Mouse (Mus musculus): ENCODE data around the gene Nrl. TPM values are rescaled to one million over a fixed set of nuclear protein-coding genes. Genes with fewer than 3 reads are reported as not detected.

Gene Nrl
- total RNA-seq (2015) (not detected in 2 replicates), total RNA-seq (2017) (not detected in 2 replicates)

DNA sequence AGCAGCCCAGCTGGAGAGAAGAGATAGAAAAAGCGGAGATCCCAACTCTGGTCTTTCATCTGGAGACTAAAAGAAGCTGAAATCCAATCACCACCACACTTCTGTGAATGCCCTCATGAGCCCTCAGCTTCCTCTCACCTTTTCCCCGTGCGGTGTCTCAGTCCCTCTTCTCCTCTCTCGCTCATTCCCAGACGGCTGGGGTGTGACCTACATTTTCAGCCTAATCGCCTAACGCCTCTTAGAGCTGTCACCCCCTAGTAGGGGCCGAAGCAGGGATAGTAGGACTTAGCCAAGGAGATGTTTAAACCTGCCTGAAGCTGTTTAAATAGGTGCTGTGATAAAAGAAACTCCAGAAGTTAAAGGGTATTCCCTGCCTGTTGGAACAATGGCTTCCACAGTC is at the start of gene Nrl:
TSS of gene Nrl (minus strand) at position 197 of the 400 bp plus-strand sequence.
- ATAC-seq (replicated peaks; ENCODE audit: poor library complexity) = no peak

DNA sequence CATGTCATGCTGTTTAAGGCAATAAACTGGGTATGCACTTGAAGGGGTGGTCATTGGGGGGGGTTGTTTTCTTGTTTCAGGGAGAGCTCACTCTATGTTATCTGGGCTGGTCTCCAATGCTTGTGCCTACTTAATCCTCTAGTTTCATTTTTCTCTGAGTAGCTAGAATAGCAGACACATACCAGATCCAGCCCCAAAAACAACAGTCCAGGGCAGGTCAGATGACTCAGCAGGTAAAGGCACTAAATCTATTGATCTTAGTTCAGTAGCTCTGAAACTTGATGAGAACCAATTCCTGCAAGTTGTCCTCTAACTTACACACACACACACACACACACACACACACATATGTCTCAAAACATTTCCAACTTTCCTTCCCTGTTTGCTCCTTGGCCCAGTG is 47.0 kb upstream of the Nrl start:
- no peak for ATAC-seq (replicated peaks; ENCODE audit: poor library complexity)

DNA sequence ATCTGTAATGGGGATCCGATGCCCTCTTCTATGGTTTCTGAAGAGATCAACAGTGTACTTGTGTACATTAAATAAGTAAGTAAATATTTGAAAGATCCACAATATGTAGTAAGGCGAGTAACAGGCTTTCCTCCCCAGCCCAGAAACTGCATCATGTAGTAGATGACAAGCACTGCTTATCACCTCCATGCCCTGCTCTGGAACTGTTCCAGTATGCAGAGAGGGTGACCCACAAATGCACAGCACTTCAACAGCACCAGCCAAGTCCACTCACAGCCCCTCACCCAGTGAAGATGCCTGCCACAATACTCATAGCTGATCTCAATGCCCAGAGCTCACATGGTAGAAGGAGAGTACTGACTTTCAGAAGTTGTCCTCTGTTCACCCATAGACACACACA is 45.8 kb upstream of the Nrl start:
- peak; percentile 50; the same call in 1 of the 2 replicates for ATAC-seq (replicated peaks; ENCODE audit: poor library complexity)

DNA sequence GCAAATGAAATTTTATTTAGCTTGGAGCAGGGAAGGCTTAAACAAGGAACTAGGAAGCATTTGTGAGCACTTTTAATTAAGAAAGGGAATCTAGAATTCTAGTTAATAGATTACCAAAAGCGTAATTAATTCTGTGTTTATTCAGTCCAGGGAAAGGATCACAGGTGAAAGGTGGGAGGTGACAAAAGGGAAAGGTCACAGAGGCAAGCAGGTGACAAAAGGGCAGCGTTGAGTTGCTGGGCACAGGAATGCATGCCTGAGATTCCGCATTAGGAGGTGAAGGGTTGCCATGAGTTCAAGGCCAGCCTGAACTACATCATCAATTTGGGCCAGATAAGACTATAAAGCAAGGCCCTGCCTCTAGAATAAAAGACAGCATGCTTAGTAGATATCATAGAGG is 42.7 kb upstream of the Nrl start:
- no peak for ATAC-seq (replicated peaks; ENCODE audit: poor library complexity)

DNA sequence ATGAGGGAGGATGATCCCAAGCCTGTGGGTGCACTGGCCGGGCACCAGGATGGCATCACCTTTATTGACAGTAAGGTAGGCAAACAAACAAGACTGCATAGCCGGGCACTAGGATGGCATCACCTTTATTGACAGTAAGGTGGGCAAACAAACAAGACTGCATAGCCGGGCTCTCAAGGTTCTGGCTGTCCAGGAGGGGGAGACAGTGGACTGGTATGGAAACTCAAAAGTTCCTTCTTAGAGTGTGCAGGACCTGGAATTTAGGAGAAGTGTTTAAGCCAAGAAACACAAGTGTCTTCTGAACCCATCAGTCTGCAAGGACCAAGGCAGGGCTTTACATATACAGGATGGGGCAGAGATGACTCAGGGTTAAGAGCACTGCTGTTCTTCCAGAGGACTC is 41.0 kb upstream of the Nrl start:
- ATAC-seq (replicated peaks; ENCODE audit: poor library complexity) = no peak

DNA sequence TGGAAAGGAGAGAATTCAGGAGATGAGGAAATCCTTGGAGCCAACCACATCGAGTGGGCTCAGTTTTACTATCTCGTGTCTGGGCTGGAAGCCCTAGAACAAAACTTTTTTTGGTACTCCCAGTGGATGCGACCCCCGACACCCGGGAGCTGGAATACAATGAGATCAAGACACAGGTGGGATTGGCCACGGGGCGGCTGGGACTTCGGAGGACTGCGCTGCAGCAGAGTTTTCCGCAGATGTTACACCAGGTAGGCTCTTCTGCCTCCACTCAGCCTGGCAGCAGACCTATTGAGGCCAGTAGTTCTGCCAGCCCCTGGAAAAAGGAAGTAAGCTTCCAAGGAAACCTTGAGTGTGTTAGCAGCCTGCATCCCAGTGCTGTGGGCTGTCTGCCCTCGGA is 38.5 kb upstream of the Nrl start:
- no peak for ATAC-seq (replicated peaks; ENCODE audit: poor library complexity)

DNA sequence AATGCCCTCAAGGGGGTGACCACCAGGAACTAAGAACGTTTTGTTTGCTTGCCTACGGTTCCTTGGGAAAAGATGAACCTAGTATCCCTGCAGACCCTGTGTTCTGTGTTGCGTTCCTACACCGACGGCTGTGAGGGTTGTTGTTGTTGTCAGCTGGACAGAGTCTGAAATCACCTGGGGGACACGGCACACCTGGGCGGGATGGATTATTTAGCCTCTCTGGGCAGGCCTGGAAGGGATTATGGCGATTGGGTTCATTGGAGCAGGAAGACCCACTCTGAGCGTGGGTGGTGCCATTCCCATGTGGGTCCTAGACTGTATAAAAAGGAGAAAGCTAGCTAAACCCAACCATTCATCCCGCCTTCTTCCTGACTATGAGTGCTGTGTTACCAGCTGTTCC is 37.1 kb upstream of the Nrl start:
- no peak for ATAC-seq (replicated peaks; ENCODE audit: poor library complexity)

DNA sequence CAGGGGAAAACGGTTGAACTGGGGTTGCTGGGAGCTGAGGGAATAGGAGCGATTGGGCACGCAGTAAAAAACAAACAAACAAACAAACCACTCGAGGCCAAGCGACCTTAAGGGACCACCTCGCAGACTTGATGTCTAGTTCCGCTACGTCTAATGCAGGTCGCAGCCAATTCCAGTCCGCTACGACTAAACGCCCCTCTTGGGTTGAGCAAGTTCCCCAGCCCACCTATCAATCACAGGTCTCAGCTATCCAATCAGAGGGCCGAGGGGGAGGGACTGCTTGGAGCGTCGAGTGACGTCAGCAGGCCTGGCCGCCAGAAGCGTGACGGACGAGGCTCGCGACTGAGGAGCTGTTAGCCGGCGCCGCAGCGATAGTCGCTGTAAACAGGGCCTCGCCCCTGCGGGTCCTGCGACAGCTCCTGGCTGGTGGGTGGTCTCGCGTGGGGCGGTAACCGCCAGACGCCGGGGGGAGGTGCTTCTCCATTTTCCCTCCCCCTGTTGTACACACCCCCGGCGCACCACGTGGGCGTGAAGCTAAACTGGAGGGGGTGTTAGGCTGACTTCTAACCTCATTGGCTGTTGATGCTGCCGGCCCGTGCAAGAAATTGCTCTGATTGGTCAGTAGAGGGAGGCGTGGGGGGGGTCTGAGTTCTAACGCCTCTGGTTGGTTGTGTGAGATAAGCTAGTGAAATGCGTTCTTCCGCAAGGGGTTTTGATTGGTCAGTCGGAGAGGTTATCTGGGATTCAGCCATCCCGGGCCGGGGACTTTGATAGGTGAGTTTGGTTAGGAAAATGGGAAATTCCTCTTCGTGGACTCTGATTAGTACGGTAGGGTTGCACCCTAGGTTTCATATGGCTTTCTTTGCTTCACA is 35.7 kb upstream of the Nrl start, which contains the start of gene A730061H03Rik:
TSS of gene A730061H03Rik (minus strand) at position 205 of the 872 bp plus-strand sequence.
- ATAC-seq (replicated peaks; ENCODE audit: poor library complexity) = peak; percentile 74

DNA sequence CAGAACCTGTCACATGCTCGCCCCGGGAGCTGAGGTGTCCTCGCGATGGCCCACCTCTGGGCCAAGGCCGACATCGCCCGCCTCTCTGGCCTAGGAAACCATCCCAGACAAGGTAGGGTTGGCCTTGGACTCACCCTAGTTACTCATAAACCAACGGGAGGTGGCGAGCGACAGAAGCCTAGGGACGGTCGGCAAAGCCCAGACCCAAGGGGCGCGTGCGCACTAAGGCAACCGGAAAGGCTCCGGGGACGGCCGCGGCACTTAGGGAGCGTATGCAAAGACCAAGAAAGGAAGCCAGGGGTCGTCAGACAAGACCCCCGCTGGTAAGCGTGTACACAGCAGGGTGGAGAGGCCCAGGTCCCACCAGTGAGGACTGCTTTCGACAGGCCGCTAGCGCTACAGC is 35.0 kb upstream of the Nrl start, which contains the start of gene Dcaf11:
TSS of gene Dcaf11 (plus strand) at position 208 of the 403 bp plus-strand sequence.
- peak; percentile 46 for ATAC-seq (replicated peaks; ENCODE audit: poor library complexity)

DNA sequence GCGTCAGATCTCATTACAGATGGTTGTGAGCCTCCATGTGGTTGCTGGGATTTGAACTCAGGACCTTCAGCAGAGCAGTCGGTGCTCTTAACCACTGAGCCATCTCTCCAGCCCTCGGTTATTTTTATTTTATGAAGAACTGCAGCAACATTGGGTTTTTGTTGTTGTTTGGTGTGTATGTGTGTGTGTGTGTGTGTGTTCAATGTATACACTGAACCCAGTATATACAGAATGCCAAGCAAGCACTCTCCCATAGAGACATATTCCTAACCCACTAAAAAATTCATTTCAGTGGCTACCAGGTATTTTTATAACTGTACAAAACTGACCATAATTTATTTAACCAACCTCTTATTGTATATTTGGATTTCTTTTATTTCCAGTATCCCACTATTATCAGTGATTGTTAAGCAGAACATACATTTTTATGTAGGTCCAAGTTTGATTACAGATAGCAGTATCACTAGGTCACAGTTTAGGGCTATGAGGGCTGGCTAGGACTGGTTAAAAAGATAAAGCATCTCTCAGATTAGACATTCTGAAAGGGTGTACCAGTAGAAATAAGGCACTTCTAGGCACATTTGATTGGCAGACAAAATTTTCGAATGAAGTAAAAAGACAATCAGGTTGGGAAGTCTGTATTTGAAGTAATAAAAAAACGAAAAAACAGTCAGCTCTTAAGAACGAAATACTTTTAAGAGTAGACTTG is 34.1 kb upstream of the Nrl start:
- ATAC-seq (replicated peaks; ENCODE audit: poor library complexity) = no peak

DNA sequence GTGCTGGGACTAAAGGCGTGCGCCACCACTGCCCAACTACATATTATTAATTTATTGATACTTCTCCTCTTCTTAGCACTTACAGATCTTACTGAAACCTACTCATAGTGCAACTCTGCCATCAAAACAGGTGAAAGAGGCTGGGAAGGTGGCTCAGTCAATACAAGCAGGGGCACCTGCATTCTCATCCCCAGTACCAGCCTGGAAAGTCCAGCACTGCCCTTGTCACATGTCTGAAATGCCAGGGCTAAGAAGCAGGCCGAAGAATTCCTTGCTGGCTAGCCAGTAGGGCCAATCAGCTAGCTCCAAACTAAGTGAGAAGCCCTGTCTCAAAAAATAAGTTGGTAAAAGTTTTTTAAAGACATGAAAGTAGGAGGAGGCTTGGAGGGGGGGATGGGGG is 32.8 kb upstream of the Nrl start:
- ATAC-seq (replicated peaks; ENCODE audit: poor library complexity) = no peak

DNA sequence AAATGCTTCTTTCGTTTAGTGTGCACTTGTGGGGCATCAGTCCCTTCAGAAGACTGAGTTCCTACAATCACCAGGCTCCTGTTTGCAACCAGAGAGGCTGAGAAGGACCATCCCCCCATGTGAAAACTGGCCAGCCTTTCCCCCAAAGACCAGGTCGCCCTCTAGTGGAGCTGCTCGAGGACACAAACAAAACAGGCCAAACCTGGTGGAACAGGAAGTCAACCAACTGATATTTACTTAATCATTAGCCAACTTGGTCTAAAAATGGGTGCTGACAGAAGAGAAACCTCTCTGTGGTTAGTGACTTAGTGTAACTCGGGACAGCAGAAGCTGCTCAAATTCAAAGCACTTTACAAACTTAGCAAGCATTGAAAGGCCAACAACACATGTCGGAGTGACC is 32.2 kb upstream of the Nrl start:
- ATAC-seq (replicated peaks; ENCODE audit: poor library complexity) = peak; percentile 39

DNA sequence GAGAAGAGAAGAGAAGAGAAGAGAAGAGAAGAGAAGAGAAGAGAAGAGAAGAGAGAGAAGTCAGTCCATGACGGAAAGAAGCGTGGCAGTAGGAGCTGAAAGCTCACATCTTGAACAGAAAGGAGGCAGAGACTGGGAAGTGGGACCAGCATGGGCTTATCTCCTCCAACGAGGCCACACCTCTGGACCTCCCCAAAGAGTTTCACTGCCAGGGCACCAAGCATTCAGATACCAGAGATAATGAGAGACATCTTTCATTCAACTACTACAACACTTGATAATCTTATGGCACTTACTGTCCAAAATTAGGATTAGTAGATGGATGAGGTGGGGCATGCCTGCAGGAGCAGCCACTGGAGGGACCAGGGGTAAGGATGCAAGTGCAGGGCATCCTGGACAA is 31.0 kb upstream of the Nrl start:
- ATAC-seq (replicated peaks; ENCODE audit: poor library complexity) = no peak

DNA sequence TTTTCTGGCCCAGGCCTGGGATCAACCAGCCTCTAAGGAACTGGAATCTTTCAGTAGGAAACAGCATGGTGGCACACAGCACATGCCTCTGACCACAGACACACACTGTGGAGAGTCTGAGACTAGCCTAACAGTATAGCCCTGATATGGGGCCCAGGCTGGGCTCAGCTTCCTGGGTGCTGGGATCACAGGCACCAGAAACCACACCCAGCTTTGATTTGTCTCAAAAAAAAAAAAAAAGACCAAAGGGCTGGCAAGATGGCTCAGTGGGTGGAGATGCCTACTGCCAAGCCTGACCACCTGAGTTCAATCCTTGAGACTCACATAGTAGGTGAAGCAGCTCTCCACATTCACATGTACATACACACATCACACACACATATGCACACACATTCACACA is 29.9 kb upstream of the Nrl start:
- no peak for ATAC-seq (replicated peaks; ENCODE audit: poor library complexity)

DNA sequence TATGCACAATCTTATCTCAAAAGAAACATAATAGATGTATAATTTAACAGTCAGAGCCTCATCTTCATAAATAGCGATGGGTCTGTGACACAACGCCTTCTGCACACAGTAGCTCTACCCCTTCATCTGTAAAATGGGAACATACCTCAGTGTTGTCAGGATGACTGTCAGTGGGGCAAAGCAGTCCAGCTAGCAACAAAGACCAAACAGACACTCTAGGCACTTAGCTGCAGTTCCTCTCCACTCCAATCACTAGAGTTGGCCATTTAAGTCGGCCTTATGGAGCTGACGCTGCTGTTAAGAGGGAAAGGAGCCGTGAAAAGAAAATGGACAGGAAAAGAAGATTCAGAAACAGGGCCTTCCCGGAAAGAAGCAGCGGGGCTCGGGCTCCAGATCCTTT is 27.0 kb upstream of the Nrl start:
- ATAC-seq (replicated peaks; ENCODE audit: poor library complexity) = no peak

DNA sequence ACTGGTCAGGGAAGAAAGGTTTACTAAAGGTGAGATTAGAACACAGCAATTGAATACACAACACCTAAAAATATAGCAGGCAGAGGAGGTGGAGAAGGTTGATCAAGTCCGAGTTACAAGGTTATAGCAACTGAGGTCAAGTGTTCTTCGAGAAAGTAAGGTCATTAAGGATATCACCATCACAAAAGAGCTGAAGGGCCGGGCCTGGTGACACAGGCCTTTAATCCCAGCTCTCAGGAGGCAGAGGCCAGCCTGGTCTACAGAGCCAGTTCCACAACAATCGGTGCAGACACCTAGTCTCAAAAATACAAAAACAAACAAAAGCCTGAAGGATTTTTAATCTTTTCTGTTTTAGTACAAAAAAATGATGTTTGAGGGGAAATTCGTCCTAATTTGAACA is 26.6 kb upstream of the Nrl start:
- ATAC-seq (replicated peaks; ENCODE audit: poor library complexity) = no peak

DNA sequence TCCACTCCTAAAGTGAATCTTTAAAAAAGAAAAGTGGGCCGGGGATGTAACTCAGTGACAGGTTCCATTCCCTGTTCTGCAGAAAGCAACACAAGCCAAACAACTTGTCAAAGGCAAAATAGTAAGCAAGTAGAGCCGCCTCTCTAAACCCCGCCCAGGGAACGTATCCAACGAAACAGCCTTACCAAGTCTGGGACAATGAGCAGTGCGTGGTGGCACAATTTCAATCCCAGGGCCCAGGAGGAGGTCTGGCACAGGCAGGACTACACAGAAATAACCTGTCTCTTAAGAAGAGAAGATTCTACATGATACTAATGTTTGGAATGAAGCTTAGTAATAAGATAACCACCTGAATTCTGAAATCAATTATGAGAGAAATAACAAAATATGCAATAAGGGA is 25.4 kb upstream of the Nrl start:
- no peak for ATAC-seq (replicated peaks; ENCODE audit: poor library complexity)

DNA sequence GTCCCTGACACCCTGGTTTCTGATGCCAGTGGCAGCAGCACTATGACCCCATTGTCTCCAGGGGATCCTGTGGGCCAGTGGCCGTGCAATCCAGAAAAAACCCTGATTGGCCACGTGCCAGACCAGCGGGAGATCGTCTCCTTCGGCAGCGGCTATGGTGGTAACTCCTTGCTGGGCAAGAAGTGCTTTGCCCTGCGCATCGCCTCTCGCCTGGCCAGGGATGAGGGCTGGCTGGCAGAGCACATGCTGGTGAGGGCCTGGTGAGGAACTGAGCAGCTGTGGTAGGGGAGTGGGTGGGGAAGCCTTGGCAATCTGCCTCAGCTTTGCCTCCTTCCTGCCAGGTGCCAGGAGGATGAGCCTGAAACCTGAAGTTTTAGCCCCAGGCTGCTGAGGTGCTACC is 19.6 kb upstream of the Nrl start:
- no peak for ATAC-seq (replicated peaks; ENCODE audit: poor library complexity)

DNA sequence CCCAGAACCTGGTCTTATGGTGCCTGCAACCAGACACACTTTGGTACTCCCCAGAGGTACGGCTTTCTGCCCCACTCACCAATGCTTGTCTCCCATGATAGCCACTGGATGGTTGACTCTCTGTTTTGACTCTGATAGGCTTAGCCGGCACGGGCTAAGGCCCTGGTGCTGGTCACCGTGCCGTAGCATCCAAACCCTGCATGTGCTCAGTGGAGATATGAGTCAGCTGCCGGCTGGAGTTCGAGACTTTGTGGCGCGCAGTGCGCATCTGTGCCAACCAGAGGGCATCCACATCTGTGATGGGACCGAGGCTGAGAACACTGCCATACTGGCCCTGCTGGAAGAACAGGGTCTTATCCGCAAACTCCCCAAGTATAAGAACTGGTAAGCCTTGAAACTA is 17.5 kb upstream of the Nrl start:
- ATAC-seq (replicated peaks; ENCODE audit: poor library complexity) = peak; percentile 49

DNA sequence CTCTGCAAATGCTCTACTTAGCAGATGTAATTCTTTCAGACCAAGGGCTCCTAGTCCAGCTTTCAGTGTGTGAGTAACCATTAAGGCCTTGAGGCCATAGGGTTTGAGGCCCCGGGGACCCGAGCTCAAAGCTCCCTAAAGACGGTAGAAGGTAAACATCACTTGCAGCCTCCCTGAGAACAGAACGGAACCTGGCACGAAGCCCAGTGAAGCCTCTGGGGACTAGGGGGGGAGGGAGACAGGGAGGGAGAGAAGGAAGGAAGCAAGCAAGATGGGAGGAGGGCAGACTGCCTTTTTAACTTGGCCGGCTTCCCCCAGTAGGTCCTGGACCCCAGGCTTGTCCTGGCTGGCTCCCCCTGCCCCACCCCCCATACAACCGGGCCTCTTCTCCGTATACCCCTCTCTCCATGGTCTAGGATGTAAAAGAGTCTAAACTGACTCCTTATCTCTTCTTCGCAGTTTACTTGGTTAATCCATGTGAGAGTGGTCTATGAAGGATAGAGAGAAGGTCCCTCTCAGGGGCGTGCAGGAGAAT is 16.1 kb upstream of the Nrl start:
- peak; percentile 29 for ATAC-seq (replicated peaks; ENCODE audit: poor library complexity)

DNA sequence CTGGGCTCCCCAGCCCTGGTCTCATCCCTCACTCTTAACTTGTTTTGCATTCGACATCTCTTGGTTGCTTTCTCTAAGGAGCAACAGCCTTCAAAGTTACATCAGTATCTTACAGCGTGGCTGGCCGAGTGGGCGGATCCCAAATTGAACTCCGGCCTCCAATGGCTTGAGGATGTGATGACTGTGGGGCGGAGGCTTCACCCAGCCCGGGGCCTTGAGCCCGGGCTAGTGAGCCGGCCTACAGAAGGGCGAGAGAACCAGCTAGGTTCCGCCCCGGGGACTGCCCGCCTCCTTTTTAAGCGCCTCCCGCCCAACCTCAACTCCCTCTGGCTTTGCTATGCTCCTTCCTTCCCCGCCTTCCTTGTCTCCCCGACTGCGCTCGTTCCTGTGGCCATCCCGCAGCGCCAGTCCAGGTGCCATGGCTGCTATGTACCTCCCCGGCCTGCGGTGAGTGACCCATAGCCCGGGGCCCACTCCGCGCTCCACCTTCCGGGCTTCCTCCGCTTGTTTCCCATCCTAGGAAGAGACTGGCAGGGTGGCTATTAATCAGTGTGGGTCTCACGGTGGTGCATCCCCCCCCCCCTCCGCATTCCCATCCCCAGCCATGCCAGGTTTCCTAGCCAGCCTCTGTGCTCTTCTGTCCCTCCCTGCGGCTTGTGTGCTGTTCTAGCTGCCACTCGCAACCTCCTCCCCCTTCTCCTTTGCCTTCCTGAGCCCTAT is 15.4 kb upstream of the Nrl start, which contains the start of gene Pck2:
TSS of gene Pck2 (plus strand) at position 200 of the 720 bp plus-strand sequence.
- ATAC-seq (replicated peaks; ENCODE audit: poor library complexity) = peak; percentile 86

Measured in megakaryocyte progenitor cell, adult 5-6 weeks (primary cell).